Mouse (Mus musculus) ES-Bruce4 (cell line): ENCODE data around the gene Macrod2. TPM values are rescaled to one million over a fixed set of nuclear protein-coding genes. Genes with fewer than 3 reads are reported as not detected.

Experiments
- H3K27ac ChIP-seq: 2 replicates; pipeline ENCODE4 v1.5.1; 2012; ENCODE audit warnings: low read length, inconsistent platforms; ENCODE audit not compliant: insufficient read depth
- H3K27me3 ChIP-seq: 2 replicates; pipeline ENCODE4 v1.6.1; 2012; ENCODE audit warnings: mild to moderate bottlenecking, low read length, inconsistent platforms; ENCODE audit not compliant: control insufficient read depth, poor library complexity, insufficient read depth, severe bottlenecking
- H3K36me3 ChIP-seq: 2 replicates; pipeline ENCODE4 v1.6.1; 2012; ENCODE audit warnings: inconsistent platforms, mild to moderate bottlenecking, low read length, moderate library complexity; ENCODE audit not compliant: control insufficient read depth, poor library complexity, insufficient read depth, severe bottlenecking
- H3K4me1 ChIP-seq: one replicate; pipeline ENCODE4 v1.8.1; 2011; ENCODE audit warnings: low read length; ENCODE audit not compliant: control insufficient read depth, insufficient read depth
- H3K4me3 ChIP-seq: 2 replicates; pipeline ENCODE4 v1.5.1; 2011; ENCODE audit warnings: low read depth, mild to moderate bottlenecking, low read length
- H3K9ac ChIP-seq: 2 replicates; pipeline ENCODE4 v1.6.1; 2012; ENCODE audit warnings: low read depth, mild to moderate bottlenecking, inconsistent platforms; ENCODE audit not compliant: poor library complexity, severe bottlenecking
- H3K9me3 ChIP-seq: replicated peaks from 2 replicates; pipeline ENCODE4 v1.6.1; 2012; ENCODE audit warnings: mild to moderate bottlenecking, low read length, inconsistent platforms; ENCODE audit not compliant: control insufficient read depth, poor library complexity, insufficient read depth, severe bottlenecking
- CTCF ChIP-seq: IDR thresholded peaks from one replicate; pipeline ENCODE4 v1.8.1; 2011; ENCODE audit warnings: low read depth, low read length
- EP300 ChIP-seq: IDR thresholded peaks from 2 replicates; pipeline ENCODE4 v1.6.1; 2011; ENCODE audit warnings: low read depth, low read length; ENCODE audit not compliant: insufficient read depth
- POLR2A ChIP-seq: IDR thresholded peaks from one replicate; pipeline ENCODE4 v1.8.1; 2011; ENCODE audit warnings: low read length; ENCODE audit not compliant: insufficient read depth
- polyA plus RNA-seq: library from polyadenylated mRNA; stranded (reverse); fragments of >200 nt; gene quantifications from 2 replicates; pipeline ENCODE4 v1.2.4, GENCODE M21; 2011; ENCODE audit warnings: low read depth; ENCODE audit not compliant: missing spikeins, insufficient read depth, insufficient read length

Gene Macrod2
- polyA plus RNA-seq, 1 experiment = 11.9 TPM

DNA sequence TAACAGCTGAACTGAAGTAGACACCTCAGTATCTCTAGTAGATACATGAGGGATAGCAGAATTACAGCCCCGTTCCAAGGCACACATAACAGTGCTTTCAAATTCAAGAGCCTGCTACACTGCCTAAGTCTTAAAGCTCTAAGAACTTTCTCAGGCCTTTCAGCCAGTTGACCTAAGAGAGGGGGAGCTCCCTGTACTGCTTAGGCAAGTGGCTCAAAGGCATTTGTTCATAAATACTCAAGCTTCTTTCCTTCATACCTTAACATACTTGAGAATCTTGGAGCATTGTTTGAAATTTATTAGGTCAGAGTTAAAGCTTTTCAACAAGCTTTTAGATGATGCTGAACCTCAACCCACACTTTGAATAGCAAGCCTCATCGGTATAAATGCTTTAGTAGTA is 363.8 kb downstream of the Macrod2 start:
- no peak for TF ChIP-seq EP300
- TF ChIP-seq CTCF = no peak
- no peak for TF ChIP-seq POLR2A
- no peak overlapping the region for H3K4me3 ChIP-seq
- H3K36me3 ChIP-seq = no peaks in the 10 kb centered on the region
- no peaks in the 10 kb centered on the region for H3K27me3 ChIP-seq
- no peak overlapping the region for H3K27ac ChIP-seq
- no peak overlapping the region for H3K9ac ChIP-seq
- peaks cover 3% of the 10 kb centered on the region for H3K4me1 ChIP-seq
- no peaks in the 10 kb centered on the region for H3K9me3 ChIP-seq

DNA sequence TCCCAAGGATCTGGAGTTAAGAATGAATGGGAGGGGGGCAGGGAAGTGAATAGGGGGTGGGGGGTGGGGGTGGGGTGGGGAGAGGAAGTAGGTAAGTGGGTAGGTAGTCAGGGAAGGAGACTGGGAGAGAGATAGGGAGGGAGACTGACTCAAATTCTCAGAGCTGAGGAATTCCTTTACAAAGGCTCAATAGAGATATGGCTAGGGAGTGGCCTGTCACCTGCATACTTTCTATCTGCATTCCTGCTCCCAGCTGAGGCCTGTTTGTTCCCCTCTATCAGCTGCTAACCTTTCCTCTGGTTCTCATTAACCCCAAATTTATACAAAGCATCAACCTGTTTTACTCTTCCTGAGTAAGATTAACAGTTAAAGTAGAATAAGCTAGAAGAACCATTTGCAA is 364.6 kb downstream of the Macrod2 start:
- peaks cover 3% of the 10 kb centered on the region for H3K4me1 ChIP-seq
- no peaks in the 10 kb centered on the region for H3K36me3 ChIP-seq
- H3K9ac ChIP-seq = no peak overlapping the region
- H3K4me3 ChIP-seq = no peak overlapping the region
- no peak for TF ChIP-seq CTCF
- TF ChIP-seq EP300 = no peak
- no peak for TF ChIP-seq POLR2A
- H3K9me3 ChIP-seq = no peaks in the 10 kb centered on the region
- H3K27me3 ChIP-seq = no peaks in the 10 kb centered on the region
- no peak overlapping the region for H3K27ac ChIP-seq

DNA sequence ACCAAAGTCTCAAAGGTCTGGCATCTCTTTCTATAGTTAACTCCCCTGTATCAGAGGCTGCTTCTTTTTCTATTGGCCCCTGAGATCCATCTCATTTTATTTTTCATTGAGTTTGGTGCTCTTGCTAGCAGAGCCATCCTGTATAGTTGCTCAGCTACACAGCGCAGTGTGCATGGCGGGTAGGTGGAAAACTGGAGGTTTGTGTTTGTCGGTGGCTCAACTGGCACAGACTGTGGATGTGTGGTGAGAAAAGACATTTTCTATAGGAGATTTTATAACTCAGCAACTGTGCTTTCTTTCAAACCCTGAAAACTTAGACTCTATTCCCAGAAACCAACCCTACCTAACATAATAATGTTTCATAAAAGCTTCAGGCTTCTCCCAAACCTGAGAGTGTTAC is 365.0 kb downstream of the Macrod2 start:
- H3K27me3 ChIP-seq = no peaks in the 10 kb centered on the region
- peaks cover 3% of the 10 kb centered on the region for H3K4me1 ChIP-seq
- H3K9ac ChIP-seq = no peak overlapping the region
- H3K36me3 ChIP-seq = no peaks in the 10 kb centered on the region
- no peak overlapping the region for H3K27ac ChIP-seq
- no peak overlapping the region for H3K4me3 ChIP-seq
- no peaks in the 10 kb centered on the region for H3K9me3 ChIP-seq
- TF ChIP-seq POLR2A (no peak), CTCF (no peak), EP300 (no peak)

DNA sequence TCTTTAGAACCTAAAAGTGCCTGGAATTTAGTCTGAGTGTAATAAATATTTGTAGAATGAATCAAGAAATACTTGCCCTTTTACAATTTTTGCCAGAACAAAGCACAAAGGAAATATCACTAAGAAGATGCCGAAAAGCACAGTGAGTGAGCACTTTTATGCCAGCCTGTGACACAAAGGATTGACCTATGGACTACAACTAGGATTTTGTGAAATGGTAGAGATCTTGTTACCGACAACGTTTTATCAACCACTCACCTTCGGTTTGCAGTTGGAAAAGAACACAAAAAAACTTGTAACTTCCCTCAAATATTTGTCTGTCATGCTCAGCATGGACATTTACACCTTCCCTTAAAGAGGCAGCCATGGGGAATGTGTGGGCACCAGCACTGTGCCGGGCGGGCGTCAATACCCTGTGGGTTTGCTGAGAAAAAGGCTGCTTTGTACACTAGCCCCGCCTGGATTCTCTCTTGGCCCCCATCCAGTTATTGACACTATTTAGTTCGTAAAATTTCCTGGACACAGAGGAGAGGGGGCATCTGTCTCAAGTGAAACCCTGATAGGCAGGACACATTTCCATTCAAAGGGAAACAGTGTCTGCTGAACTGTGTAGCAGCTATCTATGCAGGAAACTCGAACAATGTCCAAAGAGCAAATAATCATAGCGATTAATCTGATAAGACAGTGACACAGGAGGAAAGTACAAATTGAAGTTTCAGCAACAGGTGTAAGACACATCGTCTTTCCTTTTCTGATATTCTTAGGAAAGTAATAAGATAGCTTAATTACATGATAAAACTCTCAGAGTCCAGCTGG is 368.2 kb downstream of the Macrod2 start:
- no peak for TF ChIP-seq CTCF
- no peak for TF ChIP-seq POLR2A
- TF ChIP-seq EP300 = no peak
- H3K4me3 ChIP-seq = no peak overlapping the region
- H3K9me3 ChIP-seq = no peaks in the 10 kb centered on the region
- H3K27ac ChIP-seq = no peak overlapping the region
- no peaks in the 10 kb centered on the region for H3K36me3 ChIP-seq
- no peaks in the 10 kb centered on the region for H3K27me3 ChIP-seq
- H3K4me1 ChIP-seq = peaks cover 3% of the 10 kb centered on the region
- H3K9ac ChIP-seq = no peak overlapping the region

DNA sequence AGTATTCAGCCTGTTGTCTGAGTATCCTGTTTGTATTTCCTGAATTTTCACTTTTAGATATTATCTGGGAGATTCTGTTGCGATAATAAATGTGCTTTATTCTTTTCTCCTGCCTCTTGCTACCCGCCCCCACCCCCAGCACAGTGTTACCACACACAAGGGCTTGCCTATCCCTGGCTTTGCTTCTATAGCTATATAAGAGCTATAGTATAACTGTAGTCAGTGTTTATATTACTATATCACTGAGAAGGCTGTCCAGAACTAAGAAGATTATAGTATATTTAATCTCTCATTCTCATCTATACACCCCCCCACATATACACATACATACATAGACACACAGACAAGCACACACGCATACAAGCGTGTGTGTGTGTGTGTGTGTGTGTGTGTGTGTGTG is 374.4 kb downstream of the Macrod2 start:
- Histone ChIP-seq H3K36me3 (no peaks in the 10 kb centered on the region), H3K27ac (no peak overlapping the region), H3K4me3 (no peak overlapping the region), H3K9ac (no peak overlapping the region), H3K4me1 (no peaks in the 10 kb centered on the region), H3K27me3 (no peaks in the 10 kb centered on the region; the same call in 1 of the 2 replicates), H3K9me3 (no peaks in the 10 kb centered on the region)
- TF ChIP-seq EP300 = no peak
- TF ChIP-seq CTCF = no peak
- TF ChIP-seq POLR2A = no peak

GRCm38 (mm10) chr2:140772825-140773224 is 377.7 kb downstream of the Macrod2 start:
- Histone ChIP-seq H3K9ac (no peak overlapping the region), H3K36me3 (no peaks in the 10 kb centered on the region), H3K27ac (no peak overlapping the region), H3K9me3 (no peaks in the 10 kb centered on the region), H3K4me1 (no peaks in the 10 kb centered on the region), H3K27me3 (no peaks in the 10 kb centered on the region; the same call in 1 of the 2 replicates), H3K4me3 (no peak overlapping the region)
- no peak for TF ChIP-seq CTCF
- TF ChIP-seq POLR2A = no peak
- TF ChIP-seq EP300 = no peak
